Mouse (Mus musculus) testis, adult 2 months (tissue): ENCODE measurements at regions not wholly inside any gene's neighbourhood (a gene's known extent, or its start where the extent isn't known, plus 50 kb on each side); places are given as distances from the start of the nearest gene placed in this dataset.

ENCODE experiments used
- CTCF ChIP-seq: fragments of 200-500 bp; IDR thresholded peaks from 2 replicates; pipeline ENCODE4 v1.5.1; 2012; ENCODE audit warnings: low read depth, mild to moderate bottlenecking, inconsistent platforms, low read length, moderate library complexity; ENCODE audit not compliant: control insufficient read depth, insufficient read depth, insufficient replicate concordance
- POLR2A ChIP-seq: fragments of 200-500 bp; IDR thresholded peaks from 2 replicates; pipeline ENCODE4 v1.6.1; 2012; ENCODE audit warnings: low read depth, mild to moderate bottlenecking, inconsistent platforms, low read length, moderate library complexity; ENCODE audit not compliant: control insufficient read depth

- TF ChIP-seq POLR2A (no peak), CTCF (no peak)
These were observed 785.3 kb upstream of the Cited2 start for GRCm38 (mm10) chr10:16937705-16938104.
